Mouse (Mus musculus) stomach, postnatal 0 days (tissue): ENCODE data around the gene Chchd1. TPM values are rescaled to one million over a fixed set of nuclear protein-coding genes. Genes with fewer than 3 reads are reported as not detected.

Experiments
- ATAC-seq: fragments of 200-750 bp; cut with Nextera tagmentation; 2 replicates; pipeline ENCODE4 v1.8.0; 2017; ENCODE audit not compliant: low FRiP score, low TSS enrichment
- DNase-seq: peaks from one replicate; pipeline ENCODE4 v3.0.0-alpha.2; 2016; ENCODE audit warnings: low spot score
- H3K27ac ChIP-seq: fragments of 300-500 bp; sonication (generic); replicated peaks from 2 replicates; pipeline ENCODE4 v1.5.1; 2014; ENCODE audit warnings: mild to moderate bottlenecking, control low read depth
- H3K27me3 ChIP-seq: fragments of 300-500 bp; sonication (generic); 2 replicates; pipeline ENCODE4 v1.6.1; 2014; ENCODE audit warnings: low read length; ENCODE audit not compliant: control insufficient read depth, insufficient read depth
- H3K36me3 ChIP-seq: fragments of 300-500 bp; sonication (generic); 2 replicates; pipeline ENCODE4 v1.6.1; 2014; ENCODE audit warnings: low read length, mixed read lengths; ENCODE audit not compliant: control insufficient read depth, insufficient read depth
- H3K4me1 ChIP-seq: fragments of 300-500 bp; sonication (generic); replicated peaks from 2 replicates; pipeline ENCODE4 v1.6.1; 2014; ENCODE audit warnings: antibody characterized with exemption; ENCODE audit not compliant: control insufficient read depth, insufficient read depth
- H3K4me2 ChIP-seq: fragments of 300-500 bp; sonication (generic); replicated peaks from 2 replicates; pipeline ENCODE4 v1.6.1; 2014; ENCODE audit warnings: low read depth, mild to moderate bottlenecking, control low read depth, moderate library complexity
- H3K4me3 ChIP-seq: fragments of 300-500 bp; sonication (generic); 2 replicates; pipeline ENCODE4 v1.5.1; 2014; ENCODE audit warnings: low read depth, low read length, control low read depth
- H3K9ac ChIP-seq: fragments of 300-500 bp; sonication (generic); 2 replicates; pipeline ENCODE4 v1.6.1; 2014; ENCODE audit warnings: mild to moderate bottlenecking, low read length, control low read depth, mixed read lengths
- H3K9me3 ChIP-seq: fragments of 300-500 bp; sonication (generic); 2 replicates; pipeline ENCODE4 v1.6.1; 2016; ENCODE audit warnings: low read length; ENCODE audit not compliant: control insufficient read depth
- CTCF ChIP-seq: IDR thresholded peaks from 2 replicates; pipeline ENCODE4 v1.5.1; 2016; ENCODE audit warnings: antibody characterized with exemption, low read depth, mild to moderate bottlenecking, moderate library complexity
- EP300 ChIP-seq: optimal IDR thresholded peaks from 2 replicates; pipeline ENCODE3; 2016; ENCODE audit warnings: antibody characterized with exemption
- WGBS: fragments of 180-500 bp; shearing (Covaris S2); extraction: QIAGEN DNeasy Blood & Tissue Kit; methylation state at CpG from one replicate; pipeline ENCODE4 v1.1.7; 2014; 5-methylcytosine and 5-hydroxymethylcytosine counted together
- microRNA-seq: library from miRNA; unstranded; fragments of <30 nt; microRNA quantifications from one replicate; pipeline ENCODE4, GENCODE M21; 2016
- polyA plus RNA-seq: library from polyadenylated mRNA; unstranded; fragments of >200 nt; fragmentation: Nextera tagmentation; extraction: Ambion mirVana; gene quantifications from 2 replicates; pipeline ENCODE4 v1.2.1, GENCODE M21; 2015

Chchd1 gene
- polyA plus RNA-seq, 1 experiment from 2014 or later, result 159 TPM

GRCm38 (mm10) chr14:20753792-20754191, 51.0 kb downstream of the Chchd1 start:
- Histone ChIP-seq H3K9me3 (no peaks in the 10 kb centered on the region), H3K9ac (no peak overlapping the region), H3K27me3 (no peaks in the 10 kb centered on the region), H3K4me1 (no peaks in the 10 kb centered on the region), H3K4me2 (no peak overlapping the region), H3K27ac (no peak overlapping the region), H3K36me3 (peaks cover 17% of the 10 kb centered on the region), H3K4me3 (no peak overlapping the region)
- DNase-seq (no peak), ATAC-seq (no peak)
- WGBS, result 74% methylated on average over 3 of the region's 3 CpGs
- TF ChIP-seq CTCF, result no peak
- TF ChIP-seq EP300, result no peak

Small RNA genes within 50 kb of the gene (microRNA-seq; reads per million reads assigned to microRNA genes)
- not detected for gene Mir6946

Other genes starting within 250 kb of the Chchd1 start
- 82.4 and 86.3 TPM in 2 replicates for gene Anxa7, start 222.9 kb upstream of the Chchd1 start, polyA plus RNA-seq
- 0.18 and 0.38 TPM in 2 replicates for gene Mss51, start 206.1 kb upstream of the Chchd1 start, polyA plus RNA-seq
- 21.2 and 22.7 TPM in 2 replicates for gene Ppp3cb, start 156.4 kb upstream of the Chchd1 start, polyA plus RNA-seq
- 3.3 and 3.4 TPM in 2 replicates for gene Usp54, start 61.9 kb upstream of the Chchd1 start, polyA plus RNA-seq
- 0.10 TPM in 1 of 2 replicates, not detected in the other for gene Myoz1, start 46.5 kb upstream of the Chchd1 start, polyA plus RNA-seq
- 0.30 and 0.42 TPM in 2 replicates for gene Synpo2l, start 34.7 kb upstream of the Chchd1 start, polyA plus RNA-seq
- gene Sec24c, start 28.7 kb upstream of the Chchd1 start, polyA plus RNA-seq, result 41.4 and 42.9 TPM in 2 replicates
- 13.0 and 13.7 TPM in 2 replicates for gene Fut11, start 8.0 kb upstream of the Chchd1 start, polyA plus RNA-seq
- 13.6 and 13.7 TPM in 2 replicates for gene Zswim8, start 4.5 kb downstream of the Chchd1 start, polyA plus RNA-seq
- gene Ndst2, start 31.6 kb downstream of the Chchd1 start, polyA plus RNA-seq, result 9.6 and 12.0 TPM in 2 replicates
- gene Camk2g, start 91.1 kb downstream of the Chchd1 start, polyA plus RNA-seq, result 35.0 and 38.6 TPM in 2 replicates
- 2.1 and 3.1 TPM in 2 replicates for gene Plau, start 133.7 kb downstream of the Chchd1 start, polyA plus RNA-seq
- gene Vcl, start 226.4 kb downstream of the Chchd1 start, polyA plus RNA-seq, result 52.0 and 54.5 TPM in 2 replicates